Mouse (Mus musculus): ENCODE data around the gene Batf3. TPM values are rescaled to one million over a fixed set of nuclear protein-coding genes. Genes with fewer than 3 reads are reported as not detected.

Batf3 gene
- under 1 TPM; 0.25 to 0.93 TPM for total RNA-seq (2021)
- long read RNA-seq, experiment 1 = 0 reads
- long read RNA-seq, experiment 2, partial matches to known transcripts = 0 of 1 reads
- long read RNA-seq, experiment 2, other reads (novel, unspliced or antisense) = 0 of 1 reads

DNA sequence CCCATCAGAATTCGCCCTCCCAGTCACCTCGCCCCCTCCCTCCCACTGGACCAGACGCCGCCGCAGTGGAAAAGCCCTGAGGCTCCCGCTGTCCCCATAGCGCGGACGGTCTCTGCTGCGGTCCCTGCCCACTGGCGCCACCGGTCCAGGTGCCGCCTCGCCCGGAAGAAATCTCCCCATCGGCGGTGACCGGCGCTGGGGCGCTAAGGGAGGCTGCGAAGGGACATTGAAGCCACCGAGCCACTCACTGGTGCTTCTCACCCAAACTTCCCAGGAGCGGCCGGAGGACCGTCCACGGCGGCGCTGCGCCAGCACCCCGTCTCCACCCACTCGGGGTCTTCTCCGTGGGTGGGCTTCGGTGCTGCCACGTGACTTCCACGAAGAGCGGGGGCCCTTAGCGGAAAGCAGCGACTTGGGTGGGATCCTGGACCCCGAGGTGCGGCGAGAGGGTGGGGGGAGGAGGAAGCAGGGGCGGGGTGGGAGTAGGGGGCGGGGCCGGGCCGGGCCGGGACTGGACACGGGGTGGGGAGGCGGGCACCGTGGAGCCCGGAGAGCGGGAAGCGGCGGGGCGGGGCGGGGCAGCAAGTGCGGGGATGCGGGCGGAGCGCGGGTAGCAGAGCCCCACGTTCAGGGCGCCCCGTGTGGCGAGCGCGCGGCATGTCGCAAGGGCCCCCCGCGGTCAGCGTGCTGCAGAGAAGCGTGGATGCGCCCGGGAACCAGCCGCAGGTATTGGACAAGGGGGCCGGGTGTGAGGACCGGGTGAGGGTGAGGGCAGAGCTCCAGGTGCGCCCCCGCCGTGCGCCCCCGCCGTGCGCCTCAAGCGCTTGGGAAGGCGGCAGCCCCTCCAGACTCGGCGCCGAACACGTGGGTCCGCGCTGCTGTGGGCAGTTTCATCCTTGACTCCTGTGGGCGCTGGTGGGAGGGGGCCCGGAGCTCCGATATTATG is at the start of gene Batf3:
Gene Batf3, plus strand, starts transcription at position 46 of the 946 bp plus-strand sequence.
- DNase-seq = peak; percentile 47 to 50

DNA sequence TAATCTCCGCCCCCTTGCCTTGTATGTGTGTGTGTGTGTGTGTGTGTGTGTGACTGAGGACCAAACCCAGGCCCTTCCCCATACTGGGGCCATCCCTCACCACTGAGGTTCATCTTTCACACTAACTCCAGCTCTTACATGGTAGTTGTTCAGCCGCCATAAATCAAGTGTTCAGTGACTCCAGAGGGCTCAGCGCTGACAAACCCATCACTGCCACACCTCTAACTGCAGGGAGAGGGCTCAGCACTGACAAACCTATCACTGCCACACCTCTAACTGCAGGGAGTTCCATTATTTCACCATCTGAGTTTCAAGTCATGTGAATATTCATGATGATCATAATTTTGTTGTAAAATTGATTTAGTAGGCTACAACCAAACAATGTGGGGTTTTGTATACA is 44.1 kb upstream of the Batf3 start:
- no peak for DNase-seq

DNA sequence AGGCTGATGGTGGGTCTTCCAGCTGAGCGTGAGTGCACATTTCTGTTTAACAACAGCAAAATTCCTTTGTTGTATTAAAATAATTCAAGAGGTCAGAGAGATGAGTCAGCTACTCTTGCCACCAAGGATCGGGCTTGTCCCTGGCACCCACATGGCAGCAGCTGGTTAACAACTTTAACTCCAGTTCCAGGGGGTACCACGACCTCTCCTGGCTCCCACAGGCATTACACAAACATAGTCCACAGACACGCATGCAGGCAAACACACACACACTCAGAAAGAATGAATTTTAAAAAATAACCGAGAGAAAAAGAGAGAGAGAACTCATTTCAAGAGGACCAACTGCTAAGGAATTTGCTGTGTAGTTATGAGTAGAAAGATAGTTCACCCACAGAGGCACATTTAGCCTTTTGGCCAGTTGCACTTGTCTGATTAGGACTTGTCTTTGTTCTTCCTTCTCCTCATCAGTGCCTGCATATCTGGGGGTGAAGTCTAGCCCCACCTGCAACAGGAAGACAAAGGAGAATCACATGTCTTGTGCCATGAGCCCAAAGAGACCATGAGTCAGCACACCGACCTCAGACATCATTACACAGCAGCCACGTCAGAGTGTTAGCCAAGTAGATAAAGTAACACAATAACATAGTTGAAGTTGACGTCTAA is 42.6 kb upstream of the Batf3 start:
- DNase-seq = no peak

DNA sequence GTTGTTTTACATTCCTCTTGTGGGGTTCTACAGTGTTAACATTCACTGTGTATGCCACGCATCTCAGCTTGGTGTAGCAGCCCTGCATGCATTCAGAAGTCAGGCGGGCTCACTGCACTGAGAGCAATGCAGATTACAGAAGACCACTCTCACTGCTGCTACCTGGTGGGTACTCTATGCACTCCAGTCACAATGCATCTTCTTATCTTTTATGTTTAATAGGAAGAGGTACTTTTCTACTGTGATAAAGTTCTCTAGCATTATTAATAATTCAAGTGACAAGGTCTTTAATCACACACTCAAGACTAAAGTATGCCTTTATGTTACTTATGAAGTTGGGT is 42.1 kb upstream of the Batf3 start:
- no peak for DNase-seq

DNA sequence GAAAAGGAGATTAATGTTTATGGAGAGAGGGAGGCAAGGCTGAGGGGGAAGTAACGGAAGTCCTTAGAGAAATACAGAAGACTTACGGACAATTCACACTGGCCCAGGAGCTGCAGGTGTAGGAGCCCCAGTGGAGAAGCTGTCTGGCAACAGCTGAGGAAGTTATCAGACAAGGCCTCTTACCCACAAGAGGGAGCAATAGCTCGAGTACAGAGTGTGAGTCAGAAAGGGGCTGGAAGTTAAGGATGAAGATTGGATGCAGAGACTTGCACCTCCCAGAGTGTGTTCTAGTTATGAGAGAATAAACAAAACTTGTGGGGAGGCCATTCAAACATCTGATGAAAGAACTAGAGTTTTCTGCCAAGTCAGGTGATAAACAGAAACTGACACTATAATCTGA is 40.2 kb upstream of the Batf3 start:
- no peak for DNase-seq

DNA sequence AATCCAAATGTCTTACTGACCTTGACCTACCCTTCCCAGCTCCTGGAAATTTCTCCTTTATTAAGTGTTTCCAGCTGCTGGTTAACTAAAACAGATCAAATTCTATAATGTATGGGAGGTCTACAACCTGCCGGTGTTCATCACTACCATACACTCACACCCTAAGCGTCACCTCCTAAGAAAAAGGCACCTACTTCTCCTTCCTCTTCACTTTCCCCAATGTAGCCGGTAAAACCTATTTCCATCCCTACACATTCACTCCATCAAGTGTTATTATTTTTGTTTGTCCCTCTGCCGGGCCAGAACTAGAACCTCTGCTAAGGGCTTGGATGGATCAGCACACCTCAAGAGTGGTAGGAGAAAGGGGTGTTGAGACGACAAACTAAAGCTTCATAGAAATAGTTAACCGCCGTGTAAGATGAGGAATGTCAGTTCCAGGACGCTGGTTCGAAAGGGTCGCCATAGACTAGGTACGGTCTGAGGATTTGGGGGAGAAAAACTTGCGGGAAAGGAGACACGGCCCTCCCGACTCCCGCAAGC is 35.3 kb upstream of the Batf3 start:
- no peak for DNase-seq

DNA sequence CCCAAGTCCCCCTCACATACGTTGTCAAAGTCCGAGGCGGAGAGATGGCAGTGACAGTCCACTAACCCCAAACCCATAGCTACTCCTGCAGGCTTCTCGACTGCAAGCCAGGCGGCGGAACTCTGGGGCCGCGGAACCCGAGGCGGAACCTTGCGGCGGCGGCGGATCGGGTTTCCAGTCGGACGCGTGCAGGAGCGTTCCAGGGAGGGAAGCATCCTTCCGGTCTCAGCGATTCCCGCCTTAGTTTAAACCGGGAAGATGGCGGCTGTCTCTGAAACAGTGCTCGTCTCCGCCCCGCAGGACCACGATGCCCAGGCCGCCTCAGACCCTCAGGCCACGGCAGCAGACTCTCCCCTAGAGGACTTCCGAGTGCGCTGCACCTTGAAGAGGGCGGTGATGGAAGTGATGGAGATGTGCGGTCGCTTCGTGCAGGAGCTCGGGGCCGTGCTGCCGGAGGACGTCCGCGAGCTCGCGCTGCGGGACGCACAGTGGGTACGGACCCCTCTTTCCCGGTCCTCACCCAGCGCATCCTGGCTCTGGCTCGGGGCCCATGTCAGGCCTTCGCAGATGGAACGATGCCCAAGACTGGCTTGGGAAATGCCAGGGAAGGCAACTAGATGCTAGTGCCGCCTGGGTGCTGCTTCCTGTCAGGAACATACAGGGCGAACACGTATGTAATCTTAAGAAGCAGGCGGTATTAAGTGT is 34.7 kb upstream of the Batf3 start, which contains the start of the genes Tatdn3 and Nsl1:
Gene Tatdn3, minus strand, starts transcription at position 152 of the 705 bp plus-strand sequence.
Gene Nsl1, plus strand, starts transcription at position 232 of the 705 bp plus-strand sequence.
- DNase-seq = peak; percentile 90 to 96

DNA sequence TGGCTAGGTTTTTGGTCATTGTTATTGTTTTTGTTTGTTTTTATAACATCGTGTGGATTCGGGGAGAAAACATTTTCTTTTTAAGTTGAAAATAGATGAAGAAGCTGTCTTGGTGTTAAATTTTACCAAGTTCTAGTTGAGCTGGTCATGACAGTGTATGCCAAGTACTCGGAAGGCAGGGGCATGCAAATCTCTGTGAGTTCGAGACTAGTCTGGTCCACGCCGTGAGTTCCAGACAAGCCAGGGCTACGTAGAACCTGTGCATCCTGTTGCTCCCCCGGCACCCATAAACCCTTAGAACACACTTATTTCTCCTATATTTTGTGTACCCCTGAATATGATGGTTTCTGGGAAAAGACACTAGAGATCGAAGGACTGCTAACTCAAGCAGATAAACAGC is 33.9 kb upstream of the Batf3 start:
- no peak for DNase-seq

DNA sequence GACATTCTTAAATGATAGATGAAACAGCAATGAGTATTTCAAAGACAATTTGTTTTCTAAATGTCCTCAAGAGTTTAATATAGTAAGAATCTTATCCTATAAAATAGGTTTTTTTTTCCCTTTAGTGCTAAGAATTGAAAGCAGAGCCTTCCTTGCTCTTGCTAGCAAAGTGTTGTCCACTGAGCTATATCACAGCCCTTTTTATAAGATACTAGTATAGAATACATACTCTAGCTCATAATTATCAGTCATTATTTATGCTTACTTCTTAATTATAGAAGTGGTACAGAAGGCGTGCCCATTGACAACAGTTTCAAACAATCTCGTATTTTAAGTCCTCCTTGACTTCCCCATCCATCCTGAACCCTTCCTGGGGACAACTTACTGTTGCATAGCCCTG is 33.1 kb upstream of the Batf3 start:
- no peak for DNase-seq

DNA sequence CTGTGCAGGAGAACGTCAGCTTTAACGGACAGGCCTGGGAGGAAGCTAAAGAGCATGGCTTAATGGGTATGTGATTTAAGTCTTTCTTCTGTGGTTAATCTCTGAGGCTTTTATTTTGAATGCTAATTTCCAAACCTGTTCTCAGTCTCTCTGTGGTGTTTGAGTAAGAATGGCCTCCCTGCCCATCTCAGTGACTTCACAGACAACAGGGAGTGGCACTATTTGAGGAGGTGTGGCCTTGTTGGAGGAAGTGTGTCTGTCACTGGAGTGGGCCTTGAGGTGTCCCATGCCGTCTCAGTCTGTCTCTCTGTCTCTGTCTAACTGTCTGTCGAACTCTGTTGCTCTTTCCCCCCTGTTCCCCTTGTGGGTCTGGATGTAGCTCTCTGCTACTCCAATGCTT is 32.5 kb upstream of the Batf3 start:
- DNase-seq = no peak

DNA sequence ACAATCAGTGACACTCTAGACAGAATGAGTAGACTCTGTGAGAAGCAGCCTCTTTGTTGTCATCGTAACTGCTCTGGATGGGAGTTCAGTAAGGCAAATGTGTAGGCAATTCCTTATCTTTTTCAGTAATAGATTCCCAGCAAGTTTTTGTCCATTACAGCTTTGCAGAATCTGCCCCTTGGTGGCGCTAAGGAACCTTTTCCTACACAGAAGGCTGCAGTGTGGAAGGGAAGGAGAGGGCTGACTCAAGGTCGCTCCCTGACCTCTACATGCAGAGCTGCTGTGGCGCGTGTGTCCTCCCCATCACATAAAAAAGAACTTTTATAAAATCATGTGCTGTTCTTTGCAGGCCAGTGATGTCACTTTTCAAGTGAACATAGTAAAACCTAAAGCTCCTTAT is 29.3 kb upstream of the Batf3 start:
- no peak for DNase-seq

DNA sequence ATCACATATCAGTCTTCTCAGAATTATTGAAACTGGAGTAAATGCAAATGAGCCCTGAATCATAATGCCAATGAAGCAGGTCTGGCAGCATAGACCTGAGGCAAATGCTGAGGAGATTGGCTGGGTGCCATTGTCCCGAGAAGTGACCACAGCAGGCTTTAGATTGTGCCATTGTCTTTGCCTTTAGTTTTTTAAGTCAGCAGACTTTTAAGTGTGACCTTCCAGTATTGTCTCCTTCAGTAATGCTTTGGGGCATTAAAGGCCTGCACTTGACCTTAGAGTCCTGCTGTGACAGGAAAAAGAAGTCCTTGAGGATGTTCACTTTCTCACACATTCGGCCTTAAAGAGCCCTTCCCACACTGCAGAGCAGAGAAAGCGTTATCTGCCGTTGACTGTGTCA is 27.4 kb upstream of the Batf3 start:
- no peak for DNase-seq

DNA sequence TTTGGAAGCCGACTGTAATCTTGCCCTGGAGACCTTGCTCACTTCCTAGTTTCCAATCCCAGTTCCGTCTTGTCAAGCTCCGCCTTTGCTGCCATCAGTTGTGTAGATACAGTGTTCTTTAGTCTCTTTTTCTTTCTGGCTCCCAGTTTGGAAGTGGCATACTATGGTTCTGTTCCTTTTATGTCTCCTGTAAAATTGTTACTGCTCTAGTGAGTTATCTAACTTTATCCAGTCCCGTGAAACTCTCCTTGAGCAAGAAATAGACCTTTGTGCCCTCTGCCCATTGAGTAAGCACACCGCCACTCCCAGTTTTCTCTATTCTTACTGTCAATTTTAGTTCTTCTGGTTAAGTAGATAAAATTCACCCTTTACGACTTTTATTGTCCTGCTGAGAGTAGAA is 26.0 kb upstream of the Batf3 start:
- DNase-seq = peak in 1 of 2 experiments; percentile 47

DNA sequence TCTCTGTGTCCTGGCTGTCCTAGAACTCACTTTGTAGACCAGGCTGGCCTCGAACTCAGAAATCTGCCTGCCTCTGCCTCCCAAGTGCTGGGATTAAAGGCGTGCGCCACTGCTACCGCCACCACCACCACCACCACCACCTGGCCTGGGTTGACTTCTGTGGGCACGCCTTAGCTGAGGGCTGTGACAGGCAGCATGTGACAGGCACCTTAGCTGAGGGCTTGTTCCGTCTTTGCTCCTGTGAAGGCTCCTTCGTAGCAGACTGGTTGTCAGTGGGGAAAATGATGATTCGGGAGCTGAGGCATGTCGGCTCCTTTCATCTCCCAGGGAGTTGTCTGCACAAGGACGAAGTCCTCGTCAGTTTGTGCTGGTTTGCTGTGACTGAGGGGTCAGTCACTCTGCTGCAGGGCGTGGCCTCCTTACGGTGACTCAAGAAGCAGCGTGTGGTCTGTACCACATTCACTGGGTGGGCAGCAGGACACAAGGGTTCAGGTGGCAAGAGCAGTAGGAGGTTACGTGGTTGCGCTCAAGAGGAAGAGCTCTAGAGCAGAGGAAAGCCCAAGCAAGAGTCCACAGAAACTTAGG is 25.2 kb upstream of the Batf3 start:
- no peak for DNase-seq

DNA sequence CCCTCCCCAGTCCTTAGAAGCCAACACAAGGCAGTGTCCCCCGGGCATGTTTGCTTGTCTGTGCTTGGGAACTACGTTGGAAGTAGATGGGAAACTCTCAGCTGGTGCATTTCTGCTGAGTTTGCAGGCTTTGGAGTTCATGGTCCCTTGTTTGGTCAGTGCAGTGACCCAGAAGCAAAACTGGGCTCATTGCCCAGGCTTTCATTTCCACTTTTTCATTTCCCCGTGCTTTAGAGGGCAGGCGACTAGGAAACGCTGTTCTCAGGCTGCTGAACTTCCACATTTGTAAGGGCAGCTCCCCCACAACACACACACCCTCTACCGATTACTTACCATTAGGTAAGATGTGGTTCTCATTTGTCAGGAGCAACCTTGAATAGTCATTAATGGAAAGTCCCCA is 24.6 kb upstream of the Batf3 start:
- peak; percentile 51 to 86 for DNase-seq

DNA sequence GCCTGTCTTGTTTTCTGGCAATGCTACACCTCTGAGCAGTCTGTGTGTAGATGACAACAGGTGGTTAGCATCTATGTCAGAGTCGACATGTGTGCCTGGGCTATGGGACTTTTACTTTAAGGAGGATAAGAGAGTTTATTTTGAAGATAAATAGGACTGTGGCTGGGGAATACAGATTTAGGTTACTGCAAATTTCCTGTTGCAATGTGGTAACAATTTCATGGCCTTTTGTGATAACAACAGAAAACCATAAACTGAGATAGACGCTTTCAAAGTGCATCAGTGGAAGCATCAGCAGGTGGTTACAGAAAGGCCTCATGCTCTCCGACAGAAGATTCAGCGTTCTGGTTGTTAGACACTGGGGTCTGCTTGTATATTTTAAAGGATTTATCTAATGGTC is 24.2 kb upstream of the Batf3 start:
- DNase-seq = no peak

DNA sequence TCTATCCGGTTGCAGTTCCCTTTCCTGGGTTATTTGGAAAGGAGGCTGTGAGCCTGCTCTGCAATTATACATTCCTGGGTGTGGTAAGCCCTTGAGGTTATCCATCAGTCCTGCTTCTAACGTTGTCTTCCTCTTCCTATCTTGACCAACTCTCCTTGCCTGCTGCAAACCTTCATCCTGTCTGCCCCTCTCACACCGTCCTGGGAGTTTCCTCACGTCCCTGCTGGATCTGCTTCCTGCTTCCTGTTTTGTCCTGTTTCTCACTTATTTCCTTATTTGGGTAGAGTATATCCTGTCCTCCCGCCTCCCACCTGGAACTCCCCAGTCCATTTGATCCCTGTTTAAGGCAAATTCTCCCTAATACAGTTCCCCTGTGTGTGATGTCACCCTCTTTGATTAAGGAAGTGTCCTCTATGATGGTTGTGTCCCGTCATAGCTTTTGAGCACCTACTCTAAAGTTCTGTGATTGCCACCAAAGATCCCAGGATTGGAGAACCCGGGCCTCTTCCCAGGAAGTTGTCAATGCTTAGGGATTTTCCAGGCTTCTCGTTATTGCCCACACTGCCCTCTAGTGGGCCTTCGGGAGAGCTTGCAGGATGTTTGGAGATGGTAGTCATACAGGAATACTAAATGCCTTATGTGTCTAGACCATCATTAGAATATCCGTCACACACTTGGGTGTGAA is 22.3 kb upstream of the Batf3 start:
- DNase-seq = peak; percentile 78 to 80

DNA sequence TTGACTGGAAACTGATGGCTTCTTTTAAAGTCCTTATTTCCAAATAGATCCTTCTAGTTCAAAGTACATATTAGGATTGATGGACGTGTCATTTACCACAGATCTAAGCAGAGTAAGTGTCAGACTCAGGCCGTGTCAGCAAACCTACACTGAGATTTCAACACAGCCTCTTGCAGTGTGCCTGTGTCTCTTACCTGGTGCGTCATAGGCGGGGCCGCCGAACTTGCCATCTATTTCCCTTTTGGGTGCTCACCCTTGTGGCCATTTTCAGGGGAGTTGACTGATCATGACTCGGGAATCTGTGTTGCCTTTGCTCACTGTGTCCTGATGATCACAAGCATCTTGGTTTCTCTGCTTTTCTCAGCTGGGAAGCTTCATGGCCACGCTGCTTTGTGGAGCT is 14.4 kb upstream of the Batf3 start:
- DNase-seq = no peak

DNA sequence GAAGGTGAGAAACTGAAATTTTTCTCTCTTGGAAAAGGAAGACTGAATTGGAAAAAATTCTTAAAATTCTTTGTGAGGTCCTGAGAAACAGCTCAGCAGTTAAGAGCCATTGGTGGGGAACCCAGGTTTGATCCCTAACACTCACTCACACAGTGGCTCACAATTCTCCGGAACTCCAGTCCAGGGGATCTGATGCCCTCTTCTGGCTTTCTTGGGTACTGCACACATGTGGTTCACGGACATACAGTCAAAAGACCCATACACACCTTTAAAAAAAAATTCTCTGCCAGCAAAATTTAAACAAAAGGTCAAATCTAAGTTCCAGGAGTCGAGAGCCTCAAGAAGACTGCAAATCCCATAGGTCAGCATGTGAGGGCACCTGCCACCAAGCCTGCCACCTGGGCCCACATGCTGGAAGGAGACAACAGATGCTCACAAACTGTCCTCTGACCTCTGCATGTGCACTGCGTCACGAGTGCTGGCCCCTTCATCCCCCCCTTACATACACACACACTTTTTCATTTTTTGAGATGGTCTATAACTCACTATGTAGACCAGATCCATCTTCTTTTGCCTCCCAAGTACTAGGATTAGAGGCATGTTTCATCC is 12.6 kb upstream of the Batf3 start:
- DNase-seq = peak; percentile 40 to 76

DNA sequence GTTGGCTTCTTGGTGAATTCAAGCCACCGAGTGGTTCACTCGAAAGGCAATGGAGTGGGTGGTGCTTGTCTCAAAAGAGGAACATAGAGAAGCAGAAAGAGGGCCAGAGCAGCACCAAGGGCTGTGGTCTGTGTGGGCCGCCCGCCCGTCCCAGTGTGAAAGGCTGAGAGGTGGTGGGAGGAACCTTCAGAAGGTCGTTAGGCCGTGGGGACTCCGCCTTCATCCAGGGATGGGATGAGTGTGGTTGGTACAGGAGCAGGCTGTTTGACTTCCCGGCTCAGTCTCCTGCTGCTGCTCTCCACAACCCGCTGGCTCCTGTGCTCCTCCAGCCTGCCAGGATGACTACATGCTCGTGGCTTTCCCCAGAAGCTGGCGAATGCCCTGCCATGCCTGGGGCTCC is 12.1 kb upstream of the Batf3 start:
- DNase-seq = peak in 1 of 2 experiments; percentile 53

Measured in heart, adult 18-20 months (tissue).